Mouse (Mus musculus): Measurements from ENCODE around the gene Olfr250. TPM values are rescaled to one million over a fixed set of nuclear protein-coding genes. Genes with fewer than 3 reads are reported as not detected.

The Olfr250 gene
- not detected for polyA plus RNA-seq (2014; fragmentation: Illumina TruSeq; extraction: RNeasy Lipid Tissue Mini Kit (QIAGEN cat#74804); ENCODE audit: insufficient read depth, low read depth, low replicate concordance)

GRCm38 (mm10) chr9:38366596-38366995, at the start of gene Olfr250:
Gene Olfr250, plus strand, starts transcription at chr9:38366896.

GRCm38 (mm10) chr9:38328760-38329159, 37.9 kb upstream of the Olfr250 start, which contains the start of gene Olfr25:
Gene Olfr25, plus strand, starts transcription at chr9:38329060.

GRCm38 (mm10) chr9:38348111-38348510, 18.6 kb upstream of the Olfr250 start, which contains the start of gene Olfr898:
Gene Olfr898, plus strand, starts transcription at chr9:38348411.

GRCm38 (mm10) chr9:38376786-38377185, 10.1 kb downstream of the Olfr250 start, which contains the start of gene Olfr251:
Gene Olfr251, plus strand, starts transcription at chr9:38377086.

GRCm38 (mm10) chr9:38401398-38401797, 34.7 kb downstream of the Olfr250 start, which contains the start of gene Olfr147:
Gene Olfr147, plus strand, starts transcription at chr9:38401698.

Other genes starting within 250 kb of the Olfr250 start
- gene Olfr890, start 224.4 kb upstream of the Olfr250 start, polyA plus RNA-seq (2014; fragmentation: Illumina TruSeq; extraction: RNeasy Lipid Tissue Mini Kit (QIAGEN cat#74804); ENCODE audit: insufficient read depth, low read depth, low replicate concordance), result not detected
- not detected for gene Olfr891, start 186.1 kb upstream of the Olfr250 start, polyA plus RNA-seq (2014; fragmentation: Illumina TruSeq; extraction: RNeasy Lipid Tissue Mini Kit (QIAGEN cat#74804); ENCODE audit: insufficient read depth, low read depth, low replicate concordance)
- not detected for gene Olfr893, start 158.5 kb upstream of the Olfr250 start, polyA plus RNA-seq (2014; fragmentation: Illumina TruSeq; extraction: RNeasy Lipid Tissue Mini Kit (QIAGEN cat#74804); ENCODE audit: insufficient read depth, low read depth, low replicate concordance)
- not detected for gene Olfr894, start 148.8 kb upstream of the Olfr250 start, polyA plus RNA-seq (2014; fragmentation: Illumina TruSeq; extraction: RNeasy Lipid Tissue Mini Kit (QIAGEN cat#74804); ENCODE audit: insufficient read depth, low read depth, low replicate concordance)
- not detected for gene Olfr143, start 114.1 kb upstream of the Olfr250 start, polyA plus RNA-seq (2014; fragmentation: Illumina TruSeq; extraction: RNeasy Lipid Tissue Mini Kit (QIAGEN cat#74804); ENCODE audit: insufficient read depth, low read depth, low replicate concordance)
- gene Olfr895, start 99.0 kb upstream of the Olfr250 start, polyA plus RNA-seq (2014; fragmentation: Illumina TruSeq; extraction: RNeasy Lipid Tissue Mini Kit (QIAGEN cat#74804); ENCODE audit: insufficient read depth, low read depth, low replicate concordance), result not detected
- gene Olfr896-ps1, start 75.8 kb upstream of the Olfr250 start, polyA plus RNA-seq (2014; fragmentation: Illumina TruSeq; extraction: RNeasy Lipid Tissue Mini Kit (QIAGEN cat#74804); ENCODE audit: insufficient read depth, low read depth, low replicate concordance), result not detected
- gene Olfr25, start 37.8 kb upstream of the Olfr250 start, polyA plus RNA-seq (2014; fragmentation: Illumina TruSeq; extraction: RNeasy Lipid Tissue Mini Kit (QIAGEN cat#74804); ENCODE audit: insufficient read depth, low read depth, low replicate concordance), result not detected
- gene Olfr898, start 18.5 kb upstream of the Olfr250 start, polyA plus RNA-seq (2014; fragmentation: Illumina TruSeq; extraction: RNeasy Lipid Tissue Mini Kit (QIAGEN cat#74804); ENCODE audit: insufficient read depth, low read depth, low replicate concordance), result not detected
- not detected for gene Olfr251, start 10.2 kb downstream of the Olfr250 start, polyA plus RNA-seq (2014; fragmentation: Illumina TruSeq; extraction: RNeasy Lipid Tissue Mini Kit (QIAGEN cat#74804); ENCODE audit: insufficient read depth, low read depth, low replicate concordance)
- gene Olfr147, start 34.8 kb downstream of the Olfr250 start, polyA plus RNA-seq (2014; fragmentation: Illumina TruSeq; extraction: RNeasy Lipid Tissue Mini Kit (QIAGEN cat#74804); ENCODE audit: insufficient read depth, low read depth, low replicate concordance), result not detected
- not detected for gene Olfr901, start 62.6 kb downstream of the Olfr250 start, polyA plus RNA-seq (2014; fragmentation: Illumina TruSeq; extraction: RNeasy Lipid Tissue Mini Kit (QIAGEN cat#74804); ENCODE audit: insufficient read depth, low read depth, low replicate concordance)
- not detected for gene Olfr902, start 80.8 kb downstream of the Olfr250 start, polyA plus RNA-seq (2014; fragmentation: Illumina TruSeq; extraction: RNeasy Lipid Tissue Mini Kit (QIAGEN cat#74804); ENCODE audit: insufficient read depth, low read depth, low replicate concordance)
- not detected for gene Olfr904, start 96.2 kb downstream of the Olfr250 start, polyA plus RNA-seq (2014; fragmentation: Illumina TruSeq; extraction: RNeasy Lipid Tissue Mini Kit (QIAGEN cat#74804); ENCODE audit: insufficient read depth, low read depth, low replicate concordance)
- not detected for gene Olfr905, start 104.2 kb downstream of the Olfr250 start, polyA plus RNA-seq (2014; fragmentation: Illumina TruSeq; extraction: RNeasy Lipid Tissue Mini Kit (QIAGEN cat#74804); ENCODE audit: insufficient read depth, low read depth, low replicate concordance)
- gene Olfr906, start 120.2 kb downstream of the Olfr250 start, polyA plus RNA-seq (2014; fragmentation: Illumina TruSeq; extraction: RNeasy Lipid Tissue Mini Kit (QIAGEN cat#74804); ENCODE audit: insufficient read depth, low read depth, low replicate concordance), result not detected
- not detected for gene Olfr907, start 128.9 kb downstream of the Olfr250 start, polyA plus RNA-seq (2014; fragmentation: Illumina TruSeq; extraction: RNeasy Lipid Tissue Mini Kit (QIAGEN cat#74804); ENCODE audit: insufficient read depth, low read depth, low replicate concordance)
- not detected for gene Olfr911-ps1, start 154.7 kb downstream of the Olfr250 start, polyA plus RNA-seq (2014; fragmentation: Illumina TruSeq; extraction: RNeasy Lipid Tissue Mini Kit (QIAGEN cat#74804); ENCODE audit: insufficient read depth, low read depth, low replicate concordance)
- not detected for gene Olfr910, start 171.0 kb downstream of the Olfr250 start, polyA plus RNA-seq (2014; fragmentation: Illumina TruSeq; extraction: RNeasy Lipid Tissue Mini Kit (QIAGEN cat#74804); ENCODE audit: insufficient read depth, low read depth, low replicate concordance)
- gene Olfr912, start 213.3 kb downstream of the Olfr250 start, polyA plus RNA-seq (2014; fragmentation: Illumina TruSeq; extraction: RNeasy Lipid Tissue Mini Kit (QIAGEN cat#74804); ENCODE audit: insufficient read depth, low read depth, low replicate concordance), result not detected
- not detected for gene Olfr913, start 225.9 kb downstream of the Olfr250 start, polyA plus RNA-seq (2014; fragmentation: Illumina TruSeq; extraction: RNeasy Lipid Tissue Mini Kit (QIAGEN cat#74804); ENCODE audit: insufficient read depth, low read depth, low replicate concordance)
- not detected for gene Olfr914, start 238.2 kb downstream of the Olfr250 start, polyA plus RNA-seq (2014; fragmentation: Illumina TruSeq; extraction: RNeasy Lipid Tissue Mini Kit (QIAGEN cat#74804); ENCODE audit: insufficient read depth, low read depth, low replicate concordance)

Data from lung, adult 10 weeks (tissue).